Mouse (Mus musculus) embryonic fibroblast, embryonic 13.5 days (primary cell): ENCODE measurements at regions not wholly inside any gene's neighbourhood (a gene's known extent, or its start where the extent isn't known, plus 50 kb on each side); places are given as distances from the start of the nearest gene placed in this dataset.

ENCODE experiments used
- CTCF ChIP-seq: IDR thresholded peaks from 2 replicates; pipeline ENCODE4 v1.5.1; 2011; ENCODE audit warnings: mild to moderate bottlenecking, control low read depth, low read length, moderate library complexity, borderline replicate concordance; ENCODE audit not compliant: insufficient read depth
- POLR2A ChIP-seq: IDR thresholded peaks from 2 replicates; pipeline ENCODE4 v1.6.1; 2011; ENCODE audit warnings: low read depth, mild to moderate bottlenecking, control low read depth, low read length, moderate library complexity

DNA sequence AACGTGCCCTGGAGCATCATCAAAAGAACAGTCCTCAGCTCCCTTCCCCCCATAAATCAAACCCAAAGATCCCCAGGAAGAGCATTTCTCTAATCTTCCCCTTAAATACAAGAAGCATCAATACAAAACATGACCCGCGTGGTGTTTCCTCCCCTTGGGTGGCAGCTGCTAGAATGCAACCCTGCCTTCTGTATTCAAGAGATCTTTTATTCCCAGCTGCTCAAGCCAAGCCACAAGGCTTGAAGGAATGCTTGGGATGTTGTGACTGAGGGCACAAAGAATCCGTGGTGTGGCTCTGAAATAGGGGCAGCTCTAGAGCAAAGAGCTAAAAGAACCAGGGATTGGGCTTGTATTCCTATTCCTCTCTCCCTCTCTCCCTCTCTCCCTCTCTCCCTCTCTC, 163.6 kb downstream of the Tmx1 start:
- no peak for TF ChIP-seq POLR2A
- no peak for TF ChIP-seq CTCF
